Mouse (Mus musculus): ENCODE results near the gene Sfpq. TPM values are rescaled to one million over a fixed set of nuclear protein-coding genes. Genes with fewer than 3 reads are reported as not detected.
"Not testable (repeated sequence)": the region's sequence is repeated elsewhere in the genome, so short reads cannot be mapped to it uniquely, and the experiment has no call there.

Gene Sfpq
- polyA plus RNA-seq (2014; fragmentation: Nextera tagmentation; extraction: Ambion mirVana), result 170 and 176 TPM in 2 replicates

GRCm38 (mm10) chr4:127021151-127021945 is at the start of gene Sfpq:
TSS of gene Sfpq (plus strand) at chr4:127021324.
- DNase-seq (ENCODE audit: low spot score), result peak; percentile 100
- Histone ChIP-seq H3K27me3 (ENCODE audit: control insufficient read depth, insufficient read depth, low read length) (no peaks in the 10 kb centered on the region), H3K27ac (ENCODE audit: low read depth, low read length) (peak within 1 kb of the TSS; percentile 98), H3K4me1 (replicated peaks; ENCODE audit: control insufficient read depth, insufficient read depth, low read length) (0 out of 2 replicates have a peak, but pooled peaks cover 3% of the 10 kb centered on the region), H3K36me3 (ENCODE audit: control insufficient read depth, insufficient read depth, low read length) (peaks cover 2% of the 10 kb centered on the region; the same call in 1 of the 2 replicates), H3K9me3 (ENCODE audit: control insufficient read depth, low read length) (no peaks in the 10 kb centered on the region), H3K4me3 (ENCODE audit: low read depth, low read length) (peak within 1 kb of the TSS; percentile 100), H3K4me2 (replicated peaks; ENCODE audit: low read depth, low read length) (peak within 1 kb of the TSS; percentile 85), H3K9ac (ENCODE audit: low read depth, low read length) (peak within 1 kb of the TSS; percentile 100)
- WGBS, result under 1% methylated on average over 64 of the region's 87 CpGs
- peak; percentile 95 for ATAC-seq (ENCODE audit: low FRiP score)

DNA sequence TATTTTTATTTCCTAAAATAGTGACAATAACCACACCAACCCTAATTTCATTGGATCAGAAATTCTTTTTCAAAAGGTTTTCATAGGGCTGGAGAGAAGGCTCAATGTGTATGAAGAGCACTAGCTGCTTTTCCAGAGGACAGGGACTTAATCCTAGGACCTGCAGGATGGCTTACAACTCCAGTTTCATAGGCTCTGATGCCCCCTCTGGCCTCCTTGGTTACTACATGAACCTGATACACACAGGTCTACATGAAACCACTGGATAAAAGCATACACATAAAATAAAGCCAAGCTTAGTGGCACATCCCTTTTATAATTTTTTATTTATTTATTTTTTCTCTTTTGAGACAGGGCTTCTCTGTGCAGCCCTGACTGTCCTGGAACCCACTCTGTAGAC is 43.7 kb upstream of the Sfpq start:
- H3K4me3 ChIP-seq (ENCODE audit: low read depth, low read length), result no peak overlapping the region

GRCm38 (mm10) chr4:126978706-126979105 is 42.4 kb upstream of the Sfpq start:
- H3K9ac ChIP-seq (ENCODE audit: low read depth, low read length), result no peak overlapping the region
- H3K27me3 ChIP-seq (ENCODE audit: control insufficient read depth, insufficient read depth, low read length), result no peaks in the 10 kb centered on the region
- H3K4me1 ChIP-seq (replicated peaks; ENCODE audit: control insufficient read depth, insufficient read depth, low read length), result no peaks in the 10 kb centered on the region
- no peaks in the 10 kb centered on the region for H3K9me3 ChIP-seq (ENCODE audit: control insufficient read depth, low read length)
- WGBS, result 88% methylated on average over 3 of the region's 3 CpGs
- H3K36me3 ChIP-seq (ENCODE audit: control insufficient read depth, insufficient read depth, low read length), result no peaks in the 10 kb centered on the region
- H3K4me3 ChIP-seq (ENCODE audit: low read depth, low read length), result no peak overlapping the region
- no peak overlapping the region for H3K4me2 ChIP-seq (replicated peaks; ENCODE audit: low read depth, low read length)
- DNase-seq (ENCODE audit: low spot score) (no peak), ATAC-seq (ENCODE audit: low FRiP score) (no peak)
- no peak overlapping the region for H3K27ac ChIP-seq (ENCODE audit: low read depth, low read length)

More for the DNA sequence above, 43.7 kb upstream of the Sfpq start:
- H3K4me1 ChIP-seq (replicated peaks; ENCODE audit: control insufficient read depth, insufficient read depth, low read length), result no peaks in the 10 kb centered on the region
- DNase-seq (ENCODE audit: low spot score) (peak; percentile 34), ATAC-seq (ENCODE audit: low FRiP score) (no peak)
- H3K36me3 ChIP-seq (ENCODE audit: control insufficient read depth, insufficient read depth, low read length), result no peaks in the 10 kb centered on the region
- no peak overlapping the region for H3K9ac ChIP-seq (ENCODE audit: low read depth, low read length)
- H3K27me3 ChIP-seq (ENCODE audit: control insufficient read depth, insufficient read depth, low read length), result no peaks in the 10 kb centered on the region
- H3K27ac ChIP-seq (ENCODE audit: low read depth, low read length), result no peak overlapping the region
- H3K9me3 ChIP-seq (ENCODE audit: control insufficient read depth, low read length), result no peaks in the 10 kb centered on the region
- H3K4me2 ChIP-seq (replicated peaks; ENCODE audit: low read depth, low read length), result no peak overlapping the region

GRCm38 (mm10) chr4:126983321-126983720 is 37.8 kb upstream of the Sfpq start:
- no peaks in the 10 kb centered on the region for H3K4me1 ChIP-seq (replicated peaks; ENCODE audit: control insufficient read depth, insufficient read depth, low read length)
- H3K4me3 ChIP-seq (ENCODE audit: low read depth, low read length), result no peak overlapping the region
- H3K27me3 ChIP-seq (ENCODE audit: control insufficient read depth, insufficient read depth, low read length), result no peaks in the 10 kb centered on the region
- DNase-seq (ENCODE audit: low spot score) (no peak), ATAC-seq (ENCODE audit: low FRiP score) (no peak)
- no peaks in the 10 kb centered on the region for H3K9me3 ChIP-seq (ENCODE audit: control insufficient read depth, low read length)
- H3K9ac ChIP-seq (ENCODE audit: low read depth, low read length), result no peak overlapping the region
- H3K36me3 ChIP-seq (ENCODE audit: control insufficient read depth, insufficient read depth, low read length), result no peaks in the 10 kb centered on the region
- H3K4me2 ChIP-seq (replicated peaks; ENCODE audit: low read depth, low read length), result no peak overlapping the region
- H3K27ac ChIP-seq (ENCODE audit: low read depth, low read length), result no peak overlapping the region
- 76% methylated on average over 3 of the region's 3 CpGs for WGBS

GRCm38 (mm10) chr4:126983736-126984525 is 37.2 kb upstream of the Sfpq start:
- not testable (repeated sequence) for ATAC-seq (ENCODE audit: low FRiP score)

DNA sequence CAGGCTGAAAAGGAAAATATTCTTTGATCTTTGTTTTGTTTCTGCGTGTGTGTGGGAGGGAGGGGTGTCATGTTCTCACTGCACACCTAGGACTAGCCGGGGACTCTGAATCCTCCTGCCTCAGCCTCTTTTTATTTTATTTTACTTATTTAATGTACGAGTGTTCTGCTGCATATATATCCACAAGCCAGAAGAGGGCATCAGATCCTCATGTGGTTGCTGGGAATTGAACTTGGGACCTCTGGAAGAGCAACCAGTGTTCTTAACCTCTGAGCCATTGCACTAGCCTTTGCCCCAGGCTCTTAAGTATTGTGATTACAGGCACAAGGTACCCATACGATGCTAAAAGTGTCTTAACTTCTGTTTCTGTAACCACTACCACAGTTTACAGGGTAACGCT is 34.4 kb upstream of the Sfpq start:
- Histone ChIP-seq H3K9me3 (ENCODE audit: control insufficient read depth, low read length) (no peaks in the 10 kb centered on the region), H3K4me1 (replicated peaks; ENCODE audit: control insufficient read depth, insufficient read depth, low read length) (no peaks in the 10 kb centered on the region), H3K4me3 (ENCODE audit: low read depth, low read length) (no peak overlapping the region), H3K27ac (ENCODE audit: low read depth, low read length) (no peak overlapping the region), H3K36me3 (ENCODE audit: control insufficient read depth, insufficient read depth, low read length) (no peaks in the 10 kb centered on the region), H3K4me2 (replicated peaks; ENCODE audit: low read depth, low read length) (no peak overlapping the region), H3K27me3 (ENCODE audit: control insufficient read depth, insufficient read depth, low read length) (no peaks in the 10 kb centered on the region), H3K9ac (ENCODE audit: low read depth, low read length) (no peak overlapping the region)
- no peak for ATAC-seq (ENCODE audit: low FRiP score)
- DNase-seq (ENCODE audit: low spot score), result no peak
- 85% methylated on average over 5 of the region's 5 CpGs for WGBS

More at GRCm38 (mm10) chr4:126983736-126984525, 37.2 kb upstream of the Sfpq start:
- not testable (repeated sequence) for H3K4me1 ChIP-seq (replicated peaks; ENCODE audit: control insufficient read depth, insufficient read depth, low read length); H3K4me3 ChIP-seq (ENCODE audit: low read depth, low read length); H3K27me3 ChIP-seq (ENCODE audit: control insufficient read depth, insufficient read depth, low read length); H3K9ac ChIP-seq (ENCODE audit: low read depth, low read length); H3K27ac ChIP-seq (ENCODE audit: low read depth, low read length); H3K4me2 ChIP-seq (replicated peaks; ENCODE audit: low read depth, low read length); H3K9me3 ChIP-seq (ENCODE audit: control insufficient read depth, low read length); DNase-seq (ENCODE audit: low spot score); H3K36me3 ChIP-seq (ENCODE audit: control insufficient read depth, insufficient read depth, low read length)
- 85% methylated on average over 12 of the region's 13 CpGs for WGBS

DNA sequence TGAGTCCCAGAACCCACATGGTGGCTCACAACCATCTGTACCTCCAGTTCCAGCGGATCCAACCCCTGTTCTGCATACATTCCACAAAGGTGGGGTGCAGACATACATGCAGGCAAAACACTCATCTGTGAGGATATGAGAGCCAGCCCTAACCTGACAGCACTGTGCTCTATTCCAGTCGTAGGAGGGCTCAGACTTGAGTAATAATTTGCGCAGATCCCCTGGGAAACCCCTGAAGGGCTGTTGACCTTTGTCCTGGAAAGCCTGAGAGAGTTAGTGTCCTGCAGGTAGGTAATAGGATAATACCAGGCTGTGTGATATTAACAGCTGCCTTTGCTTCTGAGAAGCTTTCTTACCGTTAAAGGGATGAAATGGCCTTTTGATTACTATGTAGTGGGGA is 32.6 kb upstream of the Sfpq start:
- no peaks in the 10 kb centered on the region for H3K36me3 ChIP-seq (ENCODE audit: control insufficient read depth, insufficient read depth, low read length)
- DNase-seq (ENCODE audit: low spot score) (no peak), ATAC-seq (ENCODE audit: low FRiP score) (no peak)
- no peak overlapping the region for H3K27ac ChIP-seq (ENCODE audit: low read depth, low read length)
- H3K9me3 ChIP-seq (ENCODE audit: control insufficient read depth, low read length), result no peaks in the 10 kb centered on the region
- H3K4me2 ChIP-seq (replicated peaks; ENCODE audit: low read depth, low read length), result no peak overlapping the region
- no peak overlapping the region for H3K4me3 ChIP-seq (ENCODE audit: low read depth, low read length)
- H3K9ac ChIP-seq (ENCODE audit: low read depth, low read length), result no peak overlapping the region
- WGBS, result 73% methylated on average over 4 of the region's 4 CpGs
- no peaks in the 10 kb centered on the region for H3K4me1 ChIP-seq (replicated peaks; ENCODE audit: control insufficient read depth, insufficient read depth, low read length)
- H3K27me3 ChIP-seq (ENCODE audit: control insufficient read depth, insufficient read depth, low read length), result no peaks in the 10 kb centered on the region

GRCm38 (mm10) chr4:126990553-126990952 is 30.6 kb upstream of the Sfpq start:
- ATAC-seq (ENCODE audit: low FRiP score) (no peak), DNase-seq (ENCODE audit: low spot score) (no peak)
- Histone ChIP-seq H3K9me3 (ENCODE audit: control insufficient read depth, low read length) (no peaks in the 10 kb centered on the region), H3K27ac (ENCODE audit: low read depth, low read length) (no peak overlapping the region), H3K27me3 (ENCODE audit: control insufficient read depth, insufficient read depth, low read length) (no peaks in the 10 kb centered on the region), H3K4me1 (replicated peaks; ENCODE audit: control insufficient read depth, insufficient read depth, low read length) (no peaks in the 10 kb centered on the region), H3K4me2 (replicated peaks; ENCODE audit: low read depth, low read length) (no peak overlapping the region), H3K9ac (ENCODE audit: low read depth, low read length) (no peak overlapping the region), H3K4me3 (ENCODE audit: low read depth, low read length) (no peak overlapping the region), H3K36me3 (ENCODE audit: control insufficient read depth, insufficient read depth, low read length) (no peaks in the 10 kb centered on the region)
